Mouse (Mus musculus) lung, adult 2 months (tissue): ENCODE measurements around the gene Tatdn3.

Experiments used
- CTCF ChIP-seq: fragments of 200-500 bp; IDR thresholded peaks from 2 replicates; pipeline ENCODE4 v1.5.1; 2011; ENCODE audit warnings: mild to moderate bottlenecking, low read length, control low read depth; ENCODE audit not compliant: insufficient read depth
- POLR2A ChIP-seq: fragments of 200-500 bp; IDR thresholded peaks from 2 replicates; pipeline ENCODE4 v1.6.1; 2011; ENCODE audit warnings: low read depth, mild to moderate bottlenecking, control low read depth, low read length, borderline replicate concordance; ENCODE audit errors: extremely low read depth

- TF ChIP-seq POLR2A (no peak), CTCF (no peak)
Observed at GRCm38 (mm10) chr1:191042106-191042505, 20.6 kb downstream of the Tatdn3 start.
